Mouse (Mus musculus) neural tube, embryonic 14.5 days (tissue): ENCODE measurements around the gene Olfr1321. TPM values are rescaled to one million over a fixed set of nuclear protein-coding genes. Genes with fewer than 3 reads are reported as not detected.

ENCODE experiments used
- ATAC-seq: fragments of 200-750 bp; cut with Nextera tagmentation; 2 replicates; pipeline ENCODE4 v1.8.0; 2017; ENCODE audit warnings: low read depth, mild to moderate bottlenecking, moderate TSS enrichment, moderate library complexity
- H3K27ac ChIP-seq: fragments of 300-500 bp; sonication (generic); 2 replicates; pipeline ENCODE4 v1.5.1; 2014; ENCODE audit warnings: low read depth, mild to moderate bottlenecking, control low read depth, low read length, moderate library complexity, mixed read lengths
- H3K27me3 ChIP-seq: fragments of 300-500 bp; sonication (generic); 2 replicates; pipeline ENCODE4 v1.6.1; 2014; ENCODE audit warnings: low read length; ENCODE audit not compliant: control insufficient read depth, insufficient read depth
- H3K36me3 ChIP-seq: fragments of 300-500 bp; sonication (generic); 2 replicates; pipeline ENCODE4 v1.6.1; 2014; ENCODE audit warnings: low read length, mixed read lengths; ENCODE audit not compliant: control insufficient read depth, insufficient read depth
- H3K4me1 ChIP-seq: fragments of 300-500 bp; sonication (generic); 2 replicates; pipeline ENCODE4 v1.6.1; 2014; ENCODE audit warnings: low read length; ENCODE audit not compliant: control insufficient read depth, insufficient read depth
- H3K4me2 ChIP-seq: fragments of 300-500 bp; sonication (generic); 2 replicates; pipeline ENCODE4 v1.6.1; 2014; ENCODE audit warnings: mild to moderate bottlenecking, low read depth, low read length, control low read depth
- H3K4me3 ChIP-seq: fragments of 300-500 bp; sonication (generic); 2 replicates; pipeline ENCODE4 v1.5.1; 2014; ENCODE audit warnings: low read depth, low read length, control low read depth, mixed read lengths
- H3K9ac ChIP-seq: fragments of 300-500 bp; sonication (generic); replicated peaks from 2 replicates; pipeline ENCODE4 v1.6.1; 2014; ENCODE audit warnings: low read depth, mild to moderate bottlenecking, control low read depth, low read length, mixed read lengths
- H3K9me3 ChIP-seq: fragments of 300-500 bp; sonication (generic); 2 replicates; pipeline ENCODE4 v1.6.1; 2016; ENCODE audit warnings: low read length; ENCODE audit not compliant: control insufficient read depth
- WGBS: fragments of 180-500 bp; shearing (Covaris S2); extraction: QIAGEN DNeasy Blood & Tissue Kit; methylation state at CpG from one replicate; pipeline ENCODE4 v1.1.7; 2014; 5-methylcytosine and 5-hydroxymethylcytosine counted together
- polyA plus RNA-seq: library from polyadenylated mRNA; unstranded; fragments of >200 nt; fragmentation: Nextera tagmentation; extraction: Ambion mirVana; gene quantifications from 2 replicates; pipeline ENCODE4 v1.2.1, GENCODE M21; 2014

Gene Olfr1321
- not detected in 2 replicates for polyA plus RNA-seq

GRCm38 (mm10) chrX:49734959-49735358 is at the start of gene Olfr1321:
Olfr1321 (minus strand) TSS chrX:49735059.
- Histone ChIP-seq H3K9me3 (no peaks in the 10 kb centered on the region), H3K4me1 (no peaks in the 10 kb centered on the region), H3K27ac (no peak within 1 kb of the TSS), H3K9ac (no peak within 1 kb of the TSS), H3K27me3 (no peaks in the 10 kb centered on the region), H3K36me3 (no peaks in the 10 kb centered on the region), H3K4me3 (no peak within 1 kb of the TSS), H3K4me2 (no peak within 1 kb of the TSS)
- WGBS: 86% methylated on average over 2 of the region's 2 CpGs
- ATAC-seq: no peak

- Histone ChIP-seq H3K9ac (no peak overlapping the region), H3K4me3 (no peak overlapping the region), H3K4me2 (no peak overlapping the region), H3K4me1 (no peaks in the 10 kb centered on the region), H3K9me3 (no peaks in the 10 kb centered on the region), H3K36me3 (no peaks in the 10 kb centered on the region), H3K27me3 (no peaks in the 10 kb centered on the region), H3K27ac (no peak overlapping the region)
- WGBS: 35% methylated on average over 2 of the region's 2 CpGs
- no peak for ATAC-seq
Measured at GRCm38 (mm10) chrX:49770828-49771227, 36.0 kb upstream of the Olfr1321 start.

GRCm38 (mm10) chrX:49745192-49745591 is 10.3 kb upstream of the Olfr1321 start:
- 18% methylated on average over 5 of the region's 5 CpGs for WGBS
- no peak for ATAC-seq
- no peaks in the 10 kb centered on the region for H3K9me3 ChIP-seq
- no peaks in the 10 kb centered on the region for H3K4me1 ChIP-seq
- no peaks in the 10 kb centered on the region for H3K27me3 ChIP-seq
- no peak overlapping the region for H3K9ac ChIP-seq
- H3K4me3 ChIP-seq: no peak overlapping the region
- H3K27ac ChIP-seq: no peak overlapping the region
- H3K4me2 ChIP-seq: no peak overlapping the region
- H3K36me3 ChIP-seq: no peaks in the 10 kb centered on the region

Other genes starting within 250 kb of the Olfr1321 start
- not detected in 2 replicates for gene Olfr1320, start 62.7 kb downstream of the Olfr1321 start, polyA plus RNA-seq
- 6.6 and 8.3 TPM in 2 replicates for gene Igsf1, start 62.7 kb upstream of the Olfr1321 start, polyA plus RNA-seq
- not detected in 2 replicates for gene Olfr1322, start 156.4 kb upstream of the Olfr1321 start, polyA plus RNA-seq